Mouse (Mus musculus) G1E (cell line): ENCODE results near the gene Uckl1.

Experiments used
- CTCF ChIP-seq: IDR thresholded peaks from 2 replicates; pipeline ENCODE4 v1.5.1; 2012; ENCODE audit warnings: low read depth, low read length, inconsistent platforms, mixed read lengths
- TAL1 ChIP-seq: conservative IDR thresholded peaks from 2 replicates; pipeline ENCODE4 v1.6.1; 2012; ENCODE audit warnings: low read depth, low read length, inconsistent platforms, mixed read lengths

DNA sequence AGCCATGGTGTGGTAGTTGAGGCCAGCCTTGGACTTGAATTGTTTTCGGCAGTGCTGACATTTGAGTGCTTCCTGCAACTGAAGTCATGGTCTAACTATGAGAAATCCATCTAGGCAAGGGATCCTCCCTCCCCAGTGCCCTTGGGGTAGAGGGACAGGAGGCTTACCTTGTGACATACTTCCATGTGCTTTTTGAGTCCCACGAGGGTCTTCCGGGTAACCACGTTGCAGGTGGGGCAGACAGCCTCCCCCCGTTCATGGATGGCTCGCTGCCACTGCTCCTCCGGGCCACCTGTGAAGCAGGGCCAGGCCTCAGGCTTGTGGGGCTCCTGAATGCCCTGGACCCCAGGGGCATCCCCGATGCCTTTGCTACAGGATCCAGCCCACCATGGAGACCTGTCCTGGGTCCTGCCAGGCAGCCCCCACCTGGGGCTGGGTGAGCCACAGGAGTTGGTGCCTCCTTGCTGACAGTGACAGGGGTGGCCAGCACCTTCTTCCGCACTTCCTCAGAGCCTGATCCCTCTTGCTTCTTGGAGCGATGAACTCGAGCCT, 3.6 kb upstream of the Uckl1 start:
- TF ChIP-seq CTCF (no peak), TAL1 (no peak)
